Mouse (Mus musculus) brain, embryonic 14.5 days (tissue): ENCODE data around the gene Slamf6. TPM values are rescaled to one million over a fixed set of nuclear protein-coding genes. Genes with fewer than 3 reads are reported as not detected.

Experiments used
- DNase-seq: peaks from one replicate; pipeline ENCODE4 v3.0.0-alpha.2; 2011; ENCODE audit warnings: low read depth
- CTCF ChIP-seq: fragments of 200-500 bp; IDR thresholded peaks from 2 replicates; pipeline ENCODE4 v1.5.1; 2012; ENCODE audit warnings: inconsistent platforms, mild to moderate bottlenecking, moderate library complexity, borderline replicate concordance; ENCODE audit not compliant: insufficient read depth, insufficient read length; ENCODE audit errors: extremely low read depth
- POLR2A ChIP-seq: fragments of 200-500 bp; IDR thresholded peaks from 2 replicates; pipeline ENCODE4 v1.6.1; 2012; ENCODE audit warnings: mild to moderate bottlenecking, inconsistent platforms, borderline replicate concordance; ENCODE audit not compliant: poor library complexity, insufficient read depth, insufficient read length, severe bottlenecking; ENCODE audit errors: extremely low read depth
- polyA plus RNA-seq: library from polyadenylated mRNA; depleted of rRNA; stranded (reverse); fragments of >200 nt; gene quantifications from 2 replicates; pipeline ENCODE4 v1.2.3, GENCODE M21; 2012; rRNA removed

Slamf6 gene
- polyA plus RNA-seq, 1 experiment = 0.11 TPM

DNA sequence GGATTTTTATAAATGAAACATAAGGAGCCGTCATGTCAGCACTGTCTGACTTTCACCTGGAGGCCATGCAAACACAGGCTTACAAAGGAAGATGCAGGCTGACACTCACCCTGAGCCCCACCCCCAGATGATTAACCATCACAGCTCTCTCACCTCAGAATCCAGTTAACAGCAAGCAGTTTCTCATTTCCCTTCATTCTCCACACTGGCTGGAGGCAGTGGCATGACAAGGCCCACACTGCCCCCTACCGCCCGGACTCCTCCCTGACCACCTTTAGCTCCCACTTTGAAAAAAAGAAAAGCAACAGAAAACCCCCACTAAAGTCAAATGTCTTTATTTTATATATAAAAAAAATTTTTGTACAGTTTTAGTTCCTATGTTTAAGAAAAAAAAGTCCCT, 83.3 kb downstream of the Slamf6 start:
- TF ChIP-seq CTCF (peak; percentile 67), POLR2A (no peak)
- peak; percentile 78 for DNase-seq

DNA sequence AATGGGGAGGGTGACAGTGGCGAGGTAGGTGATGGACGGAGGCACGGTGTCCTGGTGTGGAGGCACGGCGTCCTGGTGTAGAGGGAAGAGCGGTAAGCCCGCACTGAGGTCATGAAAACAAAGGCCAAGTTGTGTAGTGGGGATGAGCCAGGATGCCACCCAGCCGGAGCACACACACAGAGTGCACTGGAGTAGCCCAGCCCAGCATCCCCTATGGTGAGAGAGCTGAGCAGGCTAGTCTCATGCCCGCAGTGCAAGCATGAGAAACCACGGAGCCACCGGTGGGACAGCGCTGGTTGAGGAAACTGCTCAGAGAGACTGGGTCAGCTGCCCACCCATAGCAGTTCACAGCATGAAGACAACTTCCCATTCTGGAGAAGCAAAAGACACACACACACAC, 84.3 kb downstream of the Slamf6 start:
- peak; percentile 46 for DNase-seq
- TF ChIP-seq POLR2A (no peak), CTCF (no peak)

Other genes starting within 250 kb of the Slamf6 start
- 0.30 and 0.62 TPM in 2 replicates for gene Cd48, start 235.5 kb upstream of the Slamf6 start, polyA plus RNA-seq
- gene Slamf1, start 150.4 kb upstream of the Slamf6 start, polyA plus RNA-seq = 0.06 and 0.12 TPM in 2 replicates
- gene Cd84, start 77.8 kb upstream of the Slamf6 start, polyA plus RNA-seq = 0.68 and 0.98 TPM in 2 replicates
- not detected in 2 replicates for gene Gm10521, start 21.9 kb upstream of the Slamf6 start, polyA plus RNA-seq
- gene Vangl2, start 110.9 kb downstream of the Slamf6 start, polyA plus RNA-seq = 61.5 and 87.3 TPM in 2 replicates
- gene Nhlh1, start 140.1 kb downstream of the Slamf6 start, polyA plus RNA-seq = 14.8 and 19.3 TPM in 2 replicates
- 79.5 and 135 TPM in 2 replicates for gene Copa, start 165.0 kb downstream of the Slamf6 start, polyA plus RNA-seq
- 136 and 139 TPM in 2 replicates for gene Ncstn, start 165.3 kb downstream of the Slamf6 start, polyA plus RNA-seq
- 105 and 106 TPM in 2 replicates for gene Pex19, start 209.2 kb downstream of the Slamf6 start, polyA plus RNA-seq
- 76.6 and 84.5 TPM in 2 replicates for gene Dcaf8, start 230.6 kb downstream of the Slamf6 start, polyA plus RNA-seq